Mouse (Mus musculus) c-Kit-positive CD71-positive TER-119-positive erythroid progenitor cells, embryonic 14.5 days (primary cell): ENCODE measurements at regions not wholly inside any gene's neighbourhood (a gene's known extent, or its start where the extent isn't known, plus 50 kb on each side); places are given as distances from the start of the nearest gene placed in this dataset.

Source experiments
- DNase-seq: peaks from one replicate; pipeline ENCODE4 v3.0.0-alpha.2; 2013; ENCODE audit warnings: low spot score

DNA sequence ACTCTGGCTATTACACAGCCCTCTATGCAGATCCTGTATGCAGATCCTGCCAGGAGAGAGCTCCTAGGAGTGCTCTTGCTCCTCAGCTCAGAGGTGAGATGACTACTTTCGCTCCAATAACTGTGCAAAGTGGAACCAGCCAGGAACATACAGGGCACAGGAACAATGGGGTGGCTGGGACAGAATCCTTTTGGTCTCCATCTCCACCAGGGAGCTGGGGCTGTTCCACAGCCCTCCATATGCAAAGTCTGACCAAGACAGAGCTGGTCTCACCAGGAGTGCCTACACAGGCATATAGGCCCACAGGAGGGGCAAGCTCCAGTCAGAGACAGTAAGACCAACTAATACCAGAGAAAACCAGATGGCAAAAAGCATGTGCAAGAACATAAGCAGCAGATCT is 1081.1 kb downstream of the Fscb start:
- DNase-seq: no peak

DNA sequence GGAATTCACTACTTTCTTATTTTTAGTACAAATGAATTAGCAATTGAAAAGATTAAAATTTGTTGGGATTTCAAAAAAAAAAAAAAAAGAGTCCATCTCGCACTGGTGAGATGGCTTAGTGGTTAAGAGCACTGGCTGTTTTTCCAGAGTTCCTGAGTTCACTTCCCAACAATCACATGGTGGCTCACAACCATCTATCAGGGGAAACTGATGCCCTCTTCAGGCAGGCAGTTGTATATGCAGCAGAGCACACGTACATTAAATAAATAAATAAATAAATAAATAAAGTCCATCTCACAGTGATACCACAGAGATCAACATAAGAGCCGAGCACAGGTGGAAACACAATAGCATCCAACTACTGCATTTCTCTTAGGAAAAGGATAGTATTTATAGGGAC is 1093.8 kb downstream of the Fscb start:
- peak; percentile 4 for DNase-seq

DNA sequence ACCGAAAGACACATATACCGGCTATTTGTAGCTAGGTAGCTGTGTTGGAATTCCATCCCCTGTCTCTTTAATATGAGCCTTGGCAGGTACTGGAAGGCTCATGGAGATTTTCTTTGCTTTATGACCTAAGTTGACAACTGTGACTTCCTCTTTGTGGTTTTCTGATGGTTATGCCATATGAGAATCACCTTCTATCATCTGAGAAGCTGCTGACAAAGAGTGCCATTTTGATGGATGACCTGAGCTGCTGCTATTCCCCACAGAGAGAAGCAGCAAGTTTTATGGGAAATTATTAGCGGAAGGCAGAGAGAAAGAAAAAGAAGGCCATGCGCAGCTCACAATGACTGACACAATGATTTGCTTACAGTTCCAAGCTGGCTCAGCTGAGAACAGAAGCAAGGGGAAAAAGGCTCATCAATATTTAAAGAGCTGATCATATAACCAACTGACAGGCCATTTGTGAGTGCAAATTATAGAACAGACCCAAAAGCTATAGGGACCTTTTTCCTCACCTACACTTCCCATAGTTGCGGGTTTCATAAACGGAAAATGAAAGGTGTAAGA is 1105.1 kb downstream of the Fscb start:
- no peak for DNase-seq
